Mouse (Mus musculus): ENCODE results near the gene Cpz.
A peak's percentile ranks its signal among the peaks of the same experiment; 100 is the strongest.

GRCm38 (mm10) chr5:35563449-35563848 is 38.0 kb upstream of the Cpz start:
- TF ChIP-seq POLR2A (IDR thresholded peaks at IDR 0.05; ENCODE audit: borderline replicate concordance, control insufficient read depth, low read depth, low read length) (no peak), CTCF (IDR thresholded peaks at IDR 0.05; ENCODE audit: control insufficient read depth, insufficient read depth, low read length) (peak; percentile 92)

Measured in bone marrow, adult 2 months (tissue).